Mouse (Mus musculus): ENCODE results near the gene Slc9a8. TPM values are rescaled to one million over a fixed set of nuclear protein-coding genes. Genes with fewer than 3 reads are reported as not detected.

The Slc9a8 gene
- polyA plus RNA-seq, 1 experiment from 2014 or later = 20.7 TPM

GRCm38 (mm10) chr2:167474218-167474617 is 52.7 kb downstream of the Slc9a8 start:
- H3K4me1 ChIP-seq (ENCODE audit: insufficient read depth, low read length) = peaks cover 17% of the 10 kb centered on the region
- no peak overlapping the region for H3K27ac ChIP-seq (ENCODE audit: low read length)
- no peaks in the 10 kb centered on the region for H3K27me3 ChIP-seq (ENCODE audit: insufficient read depth, low read length)
- no peaks in the 10 kb centered on the region for H3K9me3 ChIP-seq (ENCODE audit: low read length)
- H3K4me2 ChIP-seq (replicated peaks; ENCODE audit: low read depth, low read length) = no peak overlapping the region
- no peak for ATAC-seq (ENCODE audit: low FRiP score, low TSS enrichment)
- peaks cover 51% of the 10 kb centered on the region for H3K36me3 ChIP-seq (ENCODE audit: insufficient read depth, low read length)
- no peak overlapping the region for H3K9ac ChIP-seq (replicated peaks; ENCODE audit: low read length)
- 83% methylated on average over 6 of the region's 6 CpGs for WGBS
- no peak overlapping the region for H3K4me3 ChIP-seq (ENCODE audit: low read length)

- Histone ChIP-seq H3K27me3 (ENCODE audit: insufficient read depth, low read length) (no peaks in the 10 kb centered on the region), H3K9me3 (ENCODE audit: low read length) (no peaks in the 10 kb centered on the region), H3K4me1 (ENCODE audit: insufficient read depth, low read length) (peaks cover 17% of the 10 kb centered on the region), H3K4me3 (ENCODE audit: low read length) (no peak overlapping the region), H3K36me3 (ENCODE audit: insufficient read depth, low read length) (peaks cover 42% of the 10 kb centered on the region), H3K4me2 (replicated peaks; ENCODE audit: low read depth, low read length) (no peak overlapping the region), H3K27ac (ENCODE audit: low read length) (peak overlapping the region; percentile 89), H3K9ac (replicated peaks; ENCODE audit: low read length) (peak overlapping the region; percentile 20; the same call in 1 of the 2 replicates)
- ATAC-seq (ENCODE audit: low FRiP score, low TSS enrichment) = 0 out of 2 replicates have a peak, but pooled peaks have one; percentile 13
- WGBS = 81% methylated on average over 5 of the region's 5 CpGs
These were observed 54.1 kb downstream of the Slc9a8 start for GRCm38 (mm10) chr2:167475596-167475995.

- peak overlapping the region; percentile 89 for H3K27ac ChIP-seq (ENCODE audit: low read length)
- ATAC-seq (ENCODE audit: low FRiP score, low TSS enrichment) = peak; percentile 93
- H3K4me2 ChIP-seq (replicated peaks; ENCODE audit: low read depth, low read length) = 0 out of 2 replicates have a peak overlapping the region, but pooled peaks have one; percentile 23
- H3K9ac ChIP-seq (replicated peaks; ENCODE audit: low read length) = peak overlapping the region; percentile 20; the same call in 1 of the 2 replicates
- H3K36me3 ChIP-seq (ENCODE audit: insufficient read depth, low read length) = peaks cover 42% of the 10 kb centered on the region
- no peaks in the 10 kb centered on the region for H3K9me3 ChIP-seq (ENCODE audit: low read length)
- no peak overlapping the region for H3K4me3 ChIP-seq (ENCODE audit: low read length)
- H3K27me3 ChIP-seq (ENCODE audit: insufficient read depth, low read length) = no peaks in the 10 kb centered on the region
- H3K4me1 ChIP-seq (ENCODE audit: insufficient read depth, low read length) = peaks cover 17% of the 10 kb centered on the region
- 7% methylated on average over 7 of the region's 7 CpGs for WGBS
These were observed 54.7 kb downstream of the Slc9a8 start for GRCm38 (mm10) chr2:167476200-167476688.

- 0 out of 2 replicates have a peak overlapping the region, but pooled peaks have one; percentile 23 for H3K4me2 ChIP-seq (replicated peaks; ENCODE audit: low read depth, low read length)
- H3K27ac ChIP-seq (ENCODE audit: low read length) = peak overlapping the region; percentile 89
- peaks cover 37% of the 10 kb centered on the region for H3K36me3 ChIP-seq (ENCODE audit: insufficient read depth, low read length)
- no peaks in the 10 kb centered on the region for H3K27me3 ChIP-seq (ENCODE audit: insufficient read depth, low read length)
- no peaks in the 10 kb centered on the region for H3K9me3 ChIP-seq (ENCODE audit: low read length)
- H3K4me3 ChIP-seq (ENCODE audit: low read length) = no peak overlapping the region
- peak overlapping the region; percentile 20; the same call in 1 of the 2 replicates for H3K9ac ChIP-seq (replicated peaks; ENCODE audit: low read length)
- WGBS = 58% methylated on average over 4 of the region's 4 CpGs
- ATAC-seq (ENCODE audit: low FRiP score, low TSS enrichment) = peak; percentile 50
- peaks cover 17% of the 10 kb centered on the region for H3K4me1 ChIP-seq (ENCODE audit: insufficient read depth, low read length)
These were observed 55.2 kb downstream of the Slc9a8 start for GRCm38 (mm10) chr2:167476762-167477161.

- peaks cover 17% of the 10 kb centered on the region for H3K4me1 ChIP-seq (ENCODE audit: insufficient read depth, low read length)
- no peak overlapping the region for H3K9ac ChIP-seq (replicated peaks; ENCODE audit: low read length)
- no peak for ATAC-seq (ENCODE audit: low FRiP score, low TSS enrichment)
- H3K4me2 ChIP-seq (replicated peaks; ENCODE audit: low read depth, low read length) = no peak overlapping the region
- WGBS = 44% methylated on average over 2 of the region's 2 CpGs
- no peak overlapping the region for H3K4me3 ChIP-seq (ENCODE audit: low read length)
- no peaks in the 10 kb centered on the region for H3K27me3 ChIP-seq (ENCODE audit: insufficient read depth, low read length)
- peaks cover 35% of the 10 kb centered on the region for H3K36me3 ChIP-seq (ENCODE audit: insufficient read depth, low read length)
- no peaks in the 10 kb centered on the region for H3K9me3 ChIP-seq (ENCODE audit: low read length)
- no peak overlapping the region for H3K27ac ChIP-seq (ENCODE audit: low read length)
These were observed 56.6 kb downstream of the Slc9a8 start for GRCm38 (mm10) chr2:167478128-167478527.

- Histone ChIP-seq H3K9ac (replicated peaks; ENCODE audit: low read length) (no peak overlapping the region), H3K4me2 (replicated peaks; ENCODE audit: low read depth, low read length) (no peak overlapping the region), H3K27ac (ENCODE audit: low read length) (no peak overlapping the region), H3K36me3 (ENCODE audit: insufficient read depth, low read length) (peaks cover 33% of the 10 kb centered on the region), H3K4me3 (ENCODE audit: low read length) (no peak overlapping the region), H3K4me1 (ENCODE audit: insufficient read depth, low read length) (peaks cover 17% of the 10 kb centered on the region), H3K9me3 (ENCODE audit: low read length) (no peaks in the 10 kb centered on the region), H3K27me3 (ENCODE audit: insufficient read depth, low read length) (no peaks in the 10 kb centered on the region)
- ATAC-seq (ENCODE audit: low FRiP score, low TSS enrichment) = no peak
- WGBS = 88% methylated on average over 1 of the region's 1 CpGs
These were observed 58.0 kb downstream of the Slc9a8 start for GRCm38 (mm10) chr2:167479501-167479900.

- WGBS = 92% methylated on average over 4 of the region's 4 CpGs
- ATAC-seq (ENCODE audit: low FRiP score, low TSS enrichment) = no peak
- Histone ChIP-seq H3K4me2 (replicated peaks; ENCODE audit: low read depth, low read length) (no peak overlapping the region), H3K36me3 (ENCODE audit: insufficient read depth, low read length) (peaks cover 27% of the 10 kb centered on the region), H3K27me3 (ENCODE audit: insufficient read depth, low read length) (no peaks in the 10 kb centered on the region), H3K9ac (replicated peaks; ENCODE audit: low read length) (no peak overlapping the region), H3K4me1 (ENCODE audit: insufficient read depth, low read length) (no peaks in the 10 kb centered on the region), H3K4me3 (ENCODE audit: low read length) (no peak overlapping the region), H3K27ac (ENCODE audit: low read length) (no peak overlapping the region), H3K9me3 (ENCODE audit: low read length) (no peaks in the 10 kb centered on the region)
These were observed 61.2 kb downstream of the Slc9a8 start for GRCm38 (mm10) chr2:167482681-167483080.

GRCm38 (mm10) chr2:167483081-167483826 is 61.7 kb downstream of the Slc9a8 start:
- no peak overlapping the region for H3K9ac ChIP-seq (replicated peaks; ENCODE audit: low read length)
- no peak for ATAC-seq (ENCODE audit: low FRiP score, low TSS enrichment)

GRCm38 (mm10) chr2:167483827-167484410 is 62.4 kb downstream of the Slc9a8 start:
- Histone ChIP-seq H3K36me3 (ENCODE audit: insufficient read depth, low read length) (peaks cover 30% of the 10 kb centered on the region), H3K4me2 (replicated peaks; ENCODE audit: low read depth, low read length) (no peak overlapping the region), H3K27ac (ENCODE audit: low read length) (no peak overlapping the region), H3K4me3 (ENCODE audit: low read length) (no peak overlapping the region), H3K9me3 (ENCODE audit: low read length) (no peaks in the 10 kb centered on the region), H3K4me1 (ENCODE audit: insufficient read depth, low read length) (peaks cover 3% of the 10 kb centered on the region; the same call in 1 of the 2 replicates), H3K9ac (replicated peaks; ENCODE audit: low read length) (no peak overlapping the region), H3K27me3 (ENCODE audit: insufficient read depth, low read length) (no peaks in the 10 kb centered on the region)
- WGBS = 93% methylated on average over 24 of the region's 24 CpGs
- ATAC-seq (ENCODE audit: low FRiP score, low TSS enrichment) = no peak

More at GRCm38 (mm10) chr2:167483081-167483826, 61.7 kb downstream of the Slc9a8 start:
- WGBS = 91% methylated on average over 27 of the region's 27 CpGs
- Histone ChIP-seq H3K9me3 (ENCODE audit: low read length) (no peaks in the 10 kb centered on the region), H3K4me2 (replicated peaks; ENCODE audit: low read depth, low read length) (no peak overlapping the region), H3K27me3 (ENCODE audit: insufficient read depth, low read length) (no peaks in the 10 kb centered on the region), H3K36me3 (ENCODE audit: insufficient read depth, low read length) (peaks cover 27% of the 10 kb centered on the region), H3K4me1 (ENCODE audit: insufficient read depth, low read length) (no peaks in the 10 kb centered on the region), H3K4me3 (ENCODE audit: low read length) (no peak overlapping the region), H3K27ac (ENCODE audit: low read length) (no peak overlapping the region)

- H3K27ac ChIP-seq (ENCODE audit: low read length) = no peak overlapping the region
- H3K9me3 ChIP-seq (ENCODE audit: low read length) = no peaks in the 10 kb centered on the region
- peaks cover 30% of the 10 kb centered on the region for H3K36me3 ChIP-seq (ENCODE audit: insufficient read depth, low read length)
- H3K9ac ChIP-seq (replicated peaks; ENCODE audit: low read length) = no peak overlapping the region
- H3K4me2 ChIP-seq (replicated peaks; ENCODE audit: low read depth, low read length) = no peak overlapping the region
- H3K4me3 ChIP-seq (ENCODE audit: low read length) = no peak overlapping the region
- no peaks in the 10 kb centered on the region for H3K27me3 ChIP-seq (ENCODE audit: insufficient read depth, low read length)
- no peak for ATAC-seq (ENCODE audit: low FRiP score, low TSS enrichment)
- H3K4me1 ChIP-seq (ENCODE audit: insufficient read depth, low read length) = peaks cover 3% of the 10 kb centered on the region; the same call in 1 of the 2 replicates
- 91% methylated on average over 11 of the region's 11 CpGs for WGBS
These were observed 63.4 kb downstream of the Slc9a8 start for GRCm38 (mm10) chr2:167484932-167485331.
